Mouse (Mus musculus) adrenal gland, adult (tissue): ENCODE results near the gene Hsd3b7.
"Not testable (repeated sequence)": the region's sequence is repeated elsewhere in the genome, so short reads cannot be mapped to it uniquely, and the experiment has no call there.

Experiments used
- DNase-seq, 2 experiments: peaks; one replicate each; pipeline ENCODE4 v3.0.0; 2022 to 2023; ENCODE audit warnings: low spot score in 1 of 2; ENCODE audit not compliant: inconsistent age in 2 of 2

Gene Hsd3b7

GRCm38 (mm10) chr7:127775837-127776236 lies 24.6 kb upstream of the Hsd3b7 start:
- DNase-seq, result not testable (repeated sequence)

DNA sequence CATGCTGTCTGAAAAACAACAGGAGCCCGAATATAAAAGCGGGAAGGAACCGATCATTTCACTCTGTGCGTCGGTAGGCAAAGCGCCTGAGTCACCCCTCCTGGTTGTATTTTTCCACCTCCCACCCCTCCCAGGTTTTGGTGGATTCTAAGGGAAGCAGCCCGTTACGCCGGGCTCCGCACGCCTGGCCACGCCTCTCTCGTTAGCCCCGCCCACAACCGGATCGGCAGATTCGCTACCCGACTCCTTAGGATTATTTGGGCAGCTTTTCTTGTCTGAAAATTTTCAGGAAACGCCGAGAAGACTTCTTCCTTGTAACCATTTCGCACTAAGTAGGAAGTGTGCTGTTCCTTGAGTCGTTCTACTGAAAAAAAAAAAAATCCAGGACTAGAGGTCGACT lies 24.0 kb upstream of the Hsd3b7 start, which contains the start of gene Setd1a:
Gene Setd1a (plus strand): TSS at position 245 of the 400 bp plus-strand sequence.
- DNase-seq, result peak; percentile 93 to 97

- peak; percentile 97 to 99 for DNase-seq
These were observed 23.4 kb upstream of the Hsd3b7 start for GRCm38 (mm10) chr7:127776878-127777473.

- DNase-seq, result peak; percentile 75 to 91
These were observed 22.7 kb upstream of the Hsd3b7 start for GRCm38 (mm10) chr7:127777474-127778266.

DNA sequence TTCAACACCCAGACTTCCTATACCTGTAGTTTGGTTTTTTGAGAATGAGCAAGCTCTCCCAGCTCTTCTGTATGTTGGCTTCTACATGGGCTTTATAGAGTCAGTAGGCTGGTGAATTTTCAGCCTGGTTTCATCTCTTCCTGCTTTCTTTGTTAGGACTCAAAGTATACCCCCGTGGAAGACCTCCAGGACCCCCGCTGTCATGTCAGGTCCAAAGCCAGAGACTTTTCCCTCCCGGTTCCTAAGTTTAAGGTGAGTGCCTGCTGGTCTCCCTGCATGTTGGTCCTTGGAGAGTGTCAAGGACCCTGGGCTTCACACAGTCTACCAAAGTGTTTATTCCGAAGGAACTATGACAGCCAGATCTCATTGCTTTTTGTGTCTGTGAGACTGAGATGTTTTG lies 22.1 kb upstream of the Hsd3b7 start:
- DNase-seq, result no peak

DNA sequence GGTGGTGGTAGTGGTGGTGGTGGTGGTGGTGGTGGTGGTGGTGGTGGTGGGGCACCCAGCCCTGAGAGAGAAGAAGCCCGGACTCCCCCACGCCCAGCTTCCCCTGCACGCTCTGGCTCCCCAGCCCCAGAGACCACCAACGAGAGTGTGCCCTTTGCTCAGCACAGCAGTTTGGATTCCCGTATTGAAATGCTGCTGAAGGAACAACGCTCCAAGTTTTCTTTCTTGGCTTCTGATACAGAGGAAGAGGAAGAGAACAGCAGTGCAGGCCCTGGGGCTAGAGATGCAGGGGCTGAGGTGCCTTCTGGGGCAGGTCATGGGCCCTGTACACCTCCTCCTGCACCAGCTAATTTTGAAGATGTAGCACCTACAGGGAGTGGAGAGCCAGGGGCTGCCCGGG lies 15.1 kb upstream of the Hsd3b7 start, which contains the start of gene Gm49388:
Gene Gm49388 (plus strand): TSS at position 301 of the 400 bp plus-strand sequence.
- no peak for DNase-seq

GRCm38 (mm10) chr7:127797076-127797845 lies 3.1 kb upstream of the Hsd3b7 start:
- peak in 1 of 2 experiments; percentile 45 for DNase-seq

GRCm38 (mm10) chr7:127798591-127798990 lies 1.8 kb upstream of the Hsd3b7 start:
- no peak for DNase-seq

DNA sequence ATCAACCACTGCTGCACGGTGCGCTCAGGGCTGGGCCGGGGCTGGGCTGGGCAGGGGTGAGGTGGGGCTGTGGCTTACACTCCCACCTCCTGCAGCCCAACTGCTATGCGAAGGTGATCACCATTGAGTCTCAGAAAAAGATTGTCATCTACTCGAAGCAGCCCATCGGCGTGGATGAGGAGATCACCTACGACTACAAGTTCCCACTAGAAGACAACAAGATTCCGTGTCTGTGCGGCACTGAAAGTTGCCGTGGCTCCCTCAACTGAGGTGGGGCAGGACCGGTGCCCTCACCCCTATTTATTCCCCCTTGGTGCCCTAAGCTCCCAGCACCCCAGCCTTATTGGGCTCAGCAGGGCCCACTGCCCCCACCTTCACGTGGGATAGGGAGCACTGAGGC lies 1.2 kb upstream of the Hsd3b7 start:
- no peak for DNase-seq

GRCm38 (mm10) chr7:127799738-127800137 lies 666 bp upstream of the Hsd3b7 start:
- DNase-seq, result peak in 1 of 2 experiments; percentile 54

DNA sequence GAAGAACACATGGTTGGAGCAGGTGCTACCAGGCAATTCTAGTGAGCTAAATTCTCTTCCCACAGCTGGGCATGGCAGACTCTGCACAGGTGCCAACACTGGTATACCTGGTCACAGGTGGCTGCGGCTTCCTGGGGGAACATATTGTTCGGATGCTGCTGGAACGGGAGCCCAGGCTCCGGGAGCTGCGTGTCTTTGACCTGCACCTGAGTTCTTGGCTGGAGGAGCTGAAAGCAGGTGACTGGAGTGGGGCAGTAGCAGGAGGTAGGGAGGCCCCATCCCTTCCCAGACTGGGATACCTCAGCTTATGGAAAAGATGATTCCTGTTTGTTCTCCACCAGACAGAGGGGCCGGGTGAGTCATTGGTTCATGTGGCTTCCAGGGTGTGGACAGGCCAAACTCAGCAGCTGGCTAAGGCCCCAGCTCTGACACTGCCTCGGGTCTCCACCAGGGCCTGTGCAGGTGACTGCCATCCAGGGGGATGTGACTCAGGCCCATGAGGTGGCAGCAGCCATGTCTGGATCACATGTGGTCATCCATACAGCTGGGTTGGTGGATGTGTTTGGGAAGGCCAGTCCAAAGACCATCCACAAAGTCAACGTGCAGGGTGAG lies 712 bp downstream of the Hsd3b7 start:
- DNase-seq, result peak; percentile 42 to 61

GRCm38 (mm10) chr7:127802313-127802712 lies 1.9 kb downstream of the Hsd3b7 start:
- no peak for DNase-seq

- DNase-seq, result no peak
These were observed 8.4 kb downstream of the Hsd3b7 start for GRCm38 (mm10) chr7:127808821-127809220.

GRCm38 (mm10) chr7:127809846-127810245 lies 9.4 kb downstream of the Hsd3b7 start:
- DNase-seq, result no peak

GRCm38 (mm10) chr7:127810650-127811049 lies 10.2 kb downstream of the Hsd3b7 start:
- DNase-seq, result no peak

- no peak for DNase-seq
These were observed 10.8 kb downstream of the Hsd3b7 start for GRCm38 (mm10) chr7:127811240-127811639.

- peak in 1 of 2 experiments; percentile 82 for DNase-seq
These were observed 11.9 kb downstream of the Hsd3b7 start for GRCm38 (mm10) chr7:127812292-127812691.

DNA sequence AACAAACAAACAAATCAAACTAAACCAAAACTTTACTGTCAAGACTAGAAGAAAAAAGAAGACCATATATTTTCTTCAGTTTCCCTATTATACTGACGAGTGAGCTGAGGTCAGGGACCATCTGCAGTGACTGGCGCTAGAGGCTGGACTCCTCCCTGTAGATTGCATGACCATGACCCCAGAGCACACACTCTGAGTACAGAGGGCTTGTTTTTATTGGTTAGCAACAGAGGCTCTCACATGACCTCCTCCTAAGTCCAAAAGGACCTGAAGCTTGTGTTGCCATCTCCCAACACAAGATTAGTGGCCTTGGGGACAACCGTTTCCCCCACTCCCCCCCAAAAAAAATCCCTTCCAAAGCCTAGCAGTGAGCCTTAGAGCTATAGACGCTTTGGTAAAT lies 13.4 kb downstream of the Hsd3b7 start:
- DNase-seq, result peak in 1 of 2 experiments; percentile 68

- peak; percentile 63 to 82 for DNase-seq
These were observed 14.0 kb downstream of the Hsd3b7 start for GRCm38 (mm10) chr7:127814241-127814921.

- DNase-seq, result no peak
These were observed 14.8 kb downstream of the Hsd3b7 start for GRCm38 (mm10) chr7:127815116-127815665.
